Mouse (Mus musculus) thymus, adult 2 months (tissue): ENCODE results near the gene Lbp. TPM values are rescaled to one million over a fixed set of nuclear protein-coding genes. Genes with fewer than 3 reads are reported as not detected.

Source experiments
- DNase-seq: peaks from one replicate; pipeline ENCODE4 v3.0.0; 2021
- H3K27ac ChIP-seq: fragments of 200-500 bp; 2 replicates; pipeline ENCODE4 v1.5.1; 2012; ENCODE audit warnings: low read length, control low read depth; ENCODE audit not compliant: control insufficient read depth, insufficient read depth
- H3K27me3 ChIP-seq: fragments of 200-500 bp; 2 replicates; pipeline ENCODE4 v1.6.1; 2012; ENCODE audit warnings: mild to moderate bottlenecking, low read length, moderate library complexity, mixed read lengths; ENCODE audit not compliant: control insufficient read depth, insufficient read depth
- H3K36me3 ChIP-seq: fragments of 200-500 bp; 2 replicates; pipeline ENCODE4 v1.6.1; 2012; ENCODE audit warnings: mild to moderate bottlenecking, low read length, moderate library complexity; ENCODE audit not compliant: control insufficient read depth, insufficient read depth
- H3K4me1 ChIP-seq: fragments of 200-500 bp; replicated peaks from 2 replicates; pipeline ENCODE4 v1.6.1; 2012; ENCODE audit warnings: low read length; ENCODE audit not compliant: control insufficient read depth, insufficient read depth
- H3K4me3 ChIP-seq: fragments of 200-500 bp; 2 replicates; pipeline ENCODE4 v1.5.1; 2012; ENCODE audit warnings: mild to moderate bottlenecking, low read length, control low read depth, moderate library complexity; ENCODE audit not compliant: control insufficient read depth, insufficient read depth
- CTCF ChIP-seq: fragments of 200-500 bp; IDR thresholded peaks from 2 replicates; pipeline ENCODE4 v1.5.1; 2012; ENCODE audit warnings: mild to moderate bottlenecking, control low read depth, low read length, moderate library complexity, borderline replicate concordance; ENCODE audit not compliant: control insufficient read depth, poor library complexity, insufficient read depth; ENCODE audit errors: extremely low read depth
- POLR2A ChIP-seq: fragments of 200-500 bp; IDR thresholded peaks from 2 replicates; pipeline ENCODE4 v1.6.1; 2012; ENCODE audit warnings: mild to moderate bottlenecking, low read length, control low read depth, moderate library complexity; ENCODE audit not compliant: control insufficient read depth, poor library complexity, insufficient read depth; ENCODE audit errors: extremely low read depth
- WGBS: fragments of 180-500 bp; shearing (Covaris S2); methylation state at CpG from one replicate; pipeline ENCODE4 v1.1.7; 2018; 5-methylcytosine and 5-hydroxymethylcytosine counted together
- polyA plus RNA-seq: library from polyadenylated mRNA; depleted of rRNA; stranded (reverse); fragments of >200 nt; gene quantifications from 2 replicates; pipeline ENCODE4 v1.2.3, GENCODE M21; 2012

Gene Lbp
- polyA plus RNA-seq, 1 experiment, result 12.1 TPM

DNA sequence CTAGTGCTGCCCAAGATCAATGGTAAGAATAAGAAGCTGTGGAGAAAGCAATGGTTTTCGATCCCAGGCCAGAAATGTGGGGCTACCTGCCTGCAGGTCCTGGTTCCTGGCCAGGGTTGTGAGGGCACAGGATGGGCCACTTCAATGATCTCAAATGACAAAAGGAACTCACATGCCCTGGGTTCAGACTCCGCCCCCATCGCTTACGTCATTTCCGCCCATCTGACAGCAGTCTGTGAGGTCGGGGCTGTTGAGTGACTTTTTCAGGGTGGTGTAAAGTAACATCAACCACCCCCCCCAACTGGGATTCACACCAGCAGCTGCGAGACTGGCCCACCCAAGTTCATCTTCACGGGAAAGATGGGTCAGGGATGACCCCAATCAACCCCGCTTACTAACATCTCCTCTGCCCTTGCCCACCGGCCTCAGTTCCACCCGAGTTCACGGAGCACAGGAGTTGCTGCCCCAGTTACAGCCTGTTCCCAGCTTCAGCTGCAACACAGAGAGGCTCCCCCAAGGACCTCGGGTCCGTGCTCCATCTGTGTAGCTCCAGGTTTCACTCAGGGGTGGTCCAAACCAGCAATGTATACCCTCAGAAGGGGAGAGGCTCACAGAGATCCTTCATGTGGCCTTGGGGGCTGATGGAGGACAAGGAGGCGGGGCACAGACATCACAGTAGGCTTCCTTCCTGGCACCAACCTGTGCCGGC lies 24.6 kb upstream of the Lbp start:
- no peaks in the 10 kb centered on the region for H3K27me3 ChIP-seq
- no peak for DNase-seq
- TF ChIP-seq POLR2A (no peak), CTCF (no peak)
- no peak overlapping the region for H3K4me3 ChIP-seq
- WGBS, result 78% methylated on average over 16 of the region's 16 CpGs
- H3K27ac ChIP-seq, result no peak overlapping the region
- no peaks in the 10 kb centered on the region for H3K4me1 ChIP-seq
- H3K36me3 ChIP-seq, result no peaks in the 10 kb centered on the region

DNA sequence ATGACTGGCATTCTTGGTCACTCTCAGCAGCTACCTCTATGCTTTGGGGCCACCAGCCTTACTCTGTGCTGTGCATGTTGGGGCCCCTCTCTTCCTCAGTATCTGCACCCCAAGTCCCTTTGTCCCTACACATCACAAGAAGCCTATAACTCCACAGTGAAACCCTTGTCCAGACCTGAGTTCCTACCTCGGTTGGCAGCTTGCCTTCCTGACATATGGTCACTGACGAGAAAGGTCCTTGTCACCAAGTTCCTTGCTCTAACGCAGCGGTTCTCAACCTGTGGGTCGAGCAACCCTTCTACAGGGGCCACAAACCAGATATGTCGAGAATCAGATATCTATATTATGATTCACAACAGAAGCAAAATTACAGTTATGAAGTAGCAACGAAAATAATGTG lies 23.2 kb upstream of the Lbp start:
- H3K27ac ChIP-seq, result no peak overlapping the region
- no peak overlapping the region for H3K4me3 ChIP-seq
- no peaks in the 10 kb centered on the region for H3K27me3 ChIP-seq
- 69% methylated on average over 7 of the region's 7 CpGs for WGBS
- H3K4me1 ChIP-seq, result no peaks in the 10 kb centered on the region
- DNase-seq, result no peak
- H3K36me3 ChIP-seq, result no peaks in the 10 kb centered on the region
- TF ChIP-seq POLR2A (no peak), CTCF (no peak)

- DNase-seq, result no peak
- WGBS, result 90% methylated on average over 6 of the region's 6 CpGs
- TF ChIP-seq POLR2A (no peak), CTCF (no peak)
- Histone ChIP-seq H3K4me3 (no peak overlapping the region), H3K27ac (no peak overlapping the region), H3K4me1 (no peaks in the 10 kb centered on the region), H3K27me3 (no peaks in the 10 kb centered on the region), H3K36me3 (no peaks in the 10 kb centered on the region)
Observed at GRCm38 (mm10) chr2:158283771-158284170, 22.5 kb upstream of the Lbp start.

- no peaks in the 10 kb centered on the region for H3K4me1 ChIP-seq
- peak; percentile 60 for DNase-seq
- no peaks in the 10 kb centered on the region for H3K27me3 ChIP-seq
- H3K4me3 ChIP-seq, result no peak overlapping the region
- TF ChIP-seq POLR2A (no peak), CTCF (peak; percentile 81; the same call in 1 of the 2 replicates)
- H3K27ac ChIP-seq, result no peak overlapping the region
- H3K36me3 ChIP-seq, result no peaks in the 10 kb centered on the region
- 34% methylated on average over 11 of the region's 11 CpGs for WGBS
Observed at GRCm38 (mm10) chr2:158284571-158284970, 21.7 kb upstream of the Lbp start.

GRCm38 (mm10) chr2:158285655-158286054 lies 20.6 kb upstream of the Lbp start:
- 90% methylated on average over 6 of the region's 6 CpGs for WGBS
- Histone ChIP-seq H3K4me1 (no peaks in the 10 kb centered on the region), H3K4me3 (no peak overlapping the region), H3K27ac (no peak overlapping the region), H3K36me3 (no peaks in the 10 kb centered on the region), H3K27me3 (no peaks in the 10 kb centered on the region)
- TF ChIP-seq POLR2A, result no peak
- TF ChIP-seq CTCF, result no peak
- no peak for DNase-seq

- Histone ChIP-seq H3K27ac (no peak overlapping the region), H3K27me3 (no peaks in the 10 kb centered on the region), H3K4me1 (no peaks in the 10 kb centered on the region), H3K36me3 (no peaks in the 10 kb centered on the region), H3K4me3 (no peak overlapping the region)
- DNase-seq, result no peak
- 81% methylated on average over 9 of the region's 9 CpGs for WGBS
- TF ChIP-seq CTCF, result no peak
- no peak for TF ChIP-seq POLR2A
Observed at GRCm38 (mm10) chr2:158295700-158296099, 10.6 kb upstream of the Lbp start.

GRCm38 (mm10) chr2:158299203-158299602 lies 7.1 kb upstream of the Lbp start:
- TF ChIP-seq CTCF (no peak), POLR2A (no peak)
- no peak overlapping the region for H3K4me3 ChIP-seq
- no peak overlapping the region for H3K27ac ChIP-seq
- no peaks in the 10 kb centered on the region for H3K27me3 ChIP-seq
- no peaks in the 10 kb centered on the region for H3K4me1 ChIP-seq
- H3K36me3 ChIP-seq, result no peaks in the 10 kb centered on the region
- 88% methylated on average over 3 of the region's 3 CpGs for WGBS
- no peak for DNase-seq
